In the genomic region with DNA sequence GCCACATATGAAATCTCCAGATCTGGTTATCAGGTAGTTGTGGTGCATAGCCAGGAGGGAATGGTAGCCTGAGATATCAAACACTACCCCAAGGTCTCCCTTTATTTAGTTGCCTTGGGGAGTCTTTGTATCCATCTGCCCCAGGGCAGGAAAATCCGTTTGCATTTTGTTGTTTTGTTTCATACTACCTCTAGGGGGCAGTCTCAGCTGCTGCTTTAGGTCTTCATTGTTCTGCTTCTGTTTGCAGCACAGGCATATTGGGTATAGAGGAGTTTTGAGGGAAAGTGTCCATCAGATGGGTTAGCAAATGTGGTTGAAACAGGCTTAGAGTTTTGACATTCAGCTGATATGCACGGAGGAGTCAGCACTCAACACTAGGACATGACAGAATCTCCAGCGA, we compare ENCODE assay signal across 8 mouse cellular contexts. TPM values are rescaled to one million over a fixed set of nuclear protein-coding genes. Genes with fewer than 3 reads are reported as not detected.
DNase-seq lines count a peak whose midpoint lies in the region; ATAC-seq and TF ChIP-seq lines count a peak whose summit lies in the region.

No protein-coding gene starts in this region.

- H3K4me1 ChIP-seq in liver, embryonic 11.5 days (replicated peaks; ENCODE audit: control insufficient read depth, insufficient read depth, low read length): no peaks in the 10 kb centered on the region
- no peaks in the 10 kb centered on the region for H3K4me1 ChIP-seq in cortical plate, adult 2 months (ENCODE audit: control insufficient read depth, insufficient read depth, low read length)
- no peaks in the 10 kb centered on the region for H3K4me1 ChIP-seq in neural tube, embryonic 13.5 days (replicated peaks)

- intact Hi-C loops in left cerebral cortex, postnatal 4 days (cut with DNase I): no loop called here

- no peaks in the 10 kb centered on the region for H3K36me3 ChIP-seq in liver, embryonic 11.5 days (ENCODE audit: control insufficient read depth, insufficient read depth, low read length)
- 0 out of 2 replicates have a peak, but pooled peaks cover under 1% of the 10 kb centered on the region for H3K36me3 ChIP-seq in neural tube, embryonic 13.5 days

- peak; percentile 14 to 37 for DNase-seq in cerebellum, adult 18-20 months
- DNase-seq in liver, embryonic 11.5 days (ENCODE audit: low spot score): no peak
- no peak for DNase-seq in liver
- no peak for DNase-seq in testis, postnatal 10 days (ENCODE audit: low spot score)
- no peak for DNase-seq in left cerebral cortex, postnatal 4 days

- H3K27me3 ChIP-seq in liver, embryonic 11.5 days (replicated peaks; ENCODE audit: control insufficient read depth, insufficient read depth, low read length): no peaks in the 10 kb centered on the region
- H3K27me3 ChIP-seq in neural tube, embryonic 13.5 days: no peaks in the 10 kb centered on the region

- no peak overlapping the region for H3K9ac ChIP-seq in liver, embryonic 11.5 days (ENCODE audit: low read depth, low read length)
- no peak overlapping the region for H3K9ac ChIP-seq in neural tube, embryonic 13.5 days

- peak; percentile 55; the same call in 1 of the 2 replicates for TF ChIP-seq CTCF in cortical plate, adult 2 months (IDR thresholded peaks at IDR 0.05; ENCODE audit: extremely low read depth, insufficient read depth, low read length)

- no peaks in the 10 kb centered on the region for H3K9me3 ChIP-seq in liver, embryonic 11.5 days (ENCODE audit: control insufficient read depth, low read length)
- H3K9me3 ChIP-seq in neural tube, embryonic 13.5 days: no peaks in the 10 kb centered on the region

- H3K27ac ChIP-seq in liver, embryonic 11.5 days (ENCODE audit: low read depth, low read length): no peak overlapping the region
- no peak overlapping the region for H3K27ac ChIP-seq in cortical plate, adult 2 months (ENCODE audit: insufficient read depth, low read length)
- H3K27ac ChIP-seq in neural tube, embryonic 13.5 days (replicated peaks): no peak overlapping the region

- no peak overlapping the region for H3K4me2 ChIP-seq in liver, embryonic 11.5 days
- H3K4me2 ChIP-seq in neural tube, embryonic 13.5 days: no peak overlapping the region

- TF ChIP-seq POLR2A in cortical plate, adult 2 months (IDR thresholded peaks at IDR 0.05; ENCODE audit: extremely low read depth, insufficient read depth, low read length): no peak

- no peak overlapping the region for H3K4me3 ChIP-seq in liver, embryonic 11.5 days (ENCODE audit: low read depth, low read length)
- H3K4me3 ChIP-seq in cortical plate, adult 2 months (ENCODE audit: insufficient read depth, low read length): no peak overlapping the region
- no peak overlapping the region for H3K4me3 ChIP-seq in neural tube, embryonic 13.5 days

- 44% methylated on average over 3 of the region's 3 CpGs for WGBS in liver, embryonic 11.5 days
- WGBS in neural tube, embryonic 13.5 days: 51% methylated on average over 3 of the region's 3 CpGs

- no peak for ATAC-seq in cerebellum, adult (ENCODE audit: insufficient number of reproducible peaks, low FRiP score, low TSS enrichment)
- ATAC-seq in liver, embryonic 11.5 days (replicated peaks; ENCODE audit: low FRiP score): 0 out of 2 replicates have a peak, but pooled peaks have one; percentile 6
- ATAC-seq in neural tube, embryonic 13.5 days (ENCODE audit: low read depth): peak; percentile 43; the same call in 1 of the 2 replicates

RNA-seq across cellular contexts. Expression of a gene that starts 40.5 kb away (rescaled TPM):
- 4.9 and 6.6 TPM in 2 replicates for polyA plus RNA-seq in liver, embryonic 11.5 days (2014; fragmentation: Nextera tagmentation; extraction: Ambion mirVana)
- polyA plus RNA-seq in cortical plate, adult 2 months (2012; rRNA removed): 17.3 and 17.9 TPM in 2 replicates
- 5.9 and 8.3 TPM in 2 replicates for polyA plus RNA-seq in neural tube, embryonic 13.5 days (2015; fragmentation: Nextera tagmentation; extraction: Ambion mirVana)
- 10 to 100 TPM; 24.3 to 27.5 TPM for total RNA-seq in left cerebral cortex, postnatal 4 days (2021)

RNA-seq across cellular contexts. Expression of a gene that starts 40.6 kb away (rescaled TPM):
- 28.3 and 28.8 TPM in 2 replicates for polyA plus RNA-seq in liver, embryonic 11.5 days (2014; fragmentation: Nextera tagmentation; extraction: Ambion mirVana)
- 54.2 and 56.0 TPM in 2 replicates for polyA plus RNA-seq in cortical plate, adult 2 months (2012; rRNA removed)
- 28.7 and 29.3 TPM in 2 replicates for polyA plus RNA-seq in neural tube, embryonic 13.5 days (2015; fragmentation: Nextera tagmentation; extraction: Ambion mirVana)
- total RNA-seq in left cerebral cortex, postnatal 4 days (2021): 10 to 100 TPM; 87.1 to 93.0 TPM

Comparison
In these comparisons a context has a peak if more than half of its experiments do, and no peak if none do; other contexts are left out.
1. DNase-seq: peak in cerebellum, adult 18-20 months (2 of 2); none in liver, embryonic 11.5 days (single experiment), liver (single experiment), testis, postnatal 10 days (single experiment) and left cerebral cortex, postnatal 4 days (single experiment).